Mouse (Mus musculus) erythroblast, embryonic 14.5 days (primary cell): ENCODE results near the gene Grid1. TPM values are rescaled to one million over a fixed set of nuclear protein-coding genes. Genes with fewer than 3 reads are reported as not detected.

Experiments
- H3K27me3 ChIP-seq: 2 replicates; pipeline ENCODE4 v1.6.1; 2012; ENCODE audit warnings: inconsistent platforms; ENCODE audit not compliant: control insufficient read depth
- H3K36me3 ChIP-seq: 2 replicates; pipeline ENCODE4 v1.6.1; 2012; ENCODE audit warnings: mild to moderate bottlenecking, inconsistent platforms; ENCODE audit not compliant: control insufficient read depth
- H3K4me1 ChIP-seq: 2 replicates; pipeline ENCODE4 v1.6.1; 2012; ENCODE audit warnings: inconsistent platforms; ENCODE audit not compliant: control insufficient read depth
- H3K4me3 ChIP-seq: replicated peaks from 2 replicates; pipeline ENCODE3; 2012; ENCODE audit warnings: moderate library complexity, mild to moderate bottlenecking, inconsistent platforms
- H3K9me3 ChIP-seq: 2 replicates; pipeline ENCODE4 v1.6.1; 2012; ENCODE audit warnings: low read length, inconsistent platforms, mixed read lengths; ENCODE audit not compliant: control insufficient read depth
- GATA1 ChIP-seq: IDR thresholded peaks from 2 replicates; pipeline ENCODE4 v1.6.1; 2012; ENCODE audit warnings: low read length, inconsistent platforms, mixed read lengths
- TAL1 ChIP-seq: IDR thresholded peaks from 3 replicates; pipeline ENCODE4 v1.6.1; 2012; ENCODE audit warnings: low read length, inconsistent platforms, mixed read lengths
- polyA plus RNA-seq: library from polyadenylated mRNA; stranded (reverse); fragments of >175 nt; gene quantifications from 2 replicates; pipeline ENCODE4 v1.2.3, GENCODE M21; 2012

Gene Grid1
- polyA plus RNA-seq, 1 experiment = not detected

- TF ChIP-seq TAL1 (no peak), GATA1 (no peak)
- Histone ChIP-seq H3K9me3 (no peaks in the 10 kb centered on the region), H3K4me1 (no peaks in the 10 kb centered on the region), H3K4me3 (no peak overlapping the region), H3K36me3 (no peaks in the 10 kb centered on the region), H3K27me3 (no peaks in the 10 kb centered on the region)
Observed at GRCm38 (mm10) chr14:35541254-35541991, 721.5 kb downstream of the Grid1 start.

- H3K4me3 ChIP-seq = no peak overlapping the region
- H3K9me3 ChIP-seq = no peaks in the 10 kb centered on the region
- no peaks in the 10 kb centered on the region for H3K4me1 ChIP-seq
- no peaks in the 10 kb centered on the region for H3K27me3 ChIP-seq
- H3K36me3 ChIP-seq = no peaks in the 10 kb centered on the region
- TF ChIP-seq GATA1 (no peak), TAL1 (no peak)
Observed at GRCm38 (mm10) chr14:35541992-35542380, 722.1 kb downstream of the Grid1 start.

- no peaks in the 10 kb centered on the region for H3K4me1 ChIP-seq
- no peaks in the 10 kb centered on the region for H3K9me3 ChIP-seq
- H3K36me3 ChIP-seq = no peaks in the 10 kb centered on the region
- TF ChIP-seq TAL1 = no peak
- no peak for TF ChIP-seq GATA1
- H3K27me3 ChIP-seq = no peaks in the 10 kb centered on the region
- no peak overlapping the region for H3K4me3 ChIP-seq
Observed at GRCm38 (mm10) chr14:35554288-35554687, 734.4 kb downstream of the Grid1 start.

- Histone ChIP-seq H3K27me3 (no peaks in the 10 kb centered on the region), H3K4me1 (no peaks in the 10 kb centered on the region), H3K36me3 (no peaks in the 10 kb centered on the region), H3K4me3 (no peak overlapping the region), H3K9me3 (peaks cover 4% of the 10 kb centered on the region)
- TF ChIP-seq GATA1 = no peak
- TF ChIP-seq TAL1 = no peak
Observed at GRCm38 (mm10) chr14:35561244-35561893, 741.5 kb downstream of the Grid1 start.

- H3K4me3 ChIP-seq = no peak overlapping the region
- H3K9me3 ChIP-seq = peaks cover 16% of the 10 kb centered on the region
- H3K4me1 ChIP-seq = no peaks in the 10 kb centered on the region
- H3K36me3 ChIP-seq = no peaks in the 10 kb centered on the region
- H3K27me3 ChIP-seq = no peaks in the 10 kb centered on the region
- TF ChIP-seq TAL1 (no peak), GATA1 (no peak)
Observed at GRCm38 (mm10) chr14:35572991-35573502, 753.1 kb downstream of the Grid1 start.

GRCm38 (mm10) chr14:35574489-35574888 is 754.6 kb downstream of the Grid1 start:
- Histone ChIP-seq H3K9me3 (peaks cover 12% of the 10 kb centered on the region), H3K27me3 (no peaks in the 10 kb centered on the region), H3K36me3 (no peaks in the 10 kb centered on the region), H3K4me3 (no peak overlapping the region), H3K4me1 (no peaks in the 10 kb centered on the region)
- TF ChIP-seq TAL1 (no peak), GATA1 (no peak)

- H3K27me3 ChIP-seq = no peaks in the 10 kb centered on the region
- no peak overlapping the region for H3K4me3 ChIP-seq
- TF ChIP-seq GATA1 (no peak), TAL1 (no peak)
- no peaks in the 10 kb centered on the region for H3K36me3 ChIP-seq
- H3K4me1 ChIP-seq = no peaks in the 10 kb centered on the region
- H3K9me3 ChIP-seq = peaks cover 17% of the 10 kb centered on the region
Observed at GRCm38 (mm10) chr14:35575285-35575684, 755.4 kb downstream of the Grid1 start.

- Histone ChIP-seq H3K4me1 (no peaks in the 10 kb centered on the region), H3K4me3 (no peak overlapping the region), H3K36me3 (no peaks in the 10 kb centered on the region), H3K9me3 (peaks cover 2% of the 10 kb centered on the region; the same call in 1 of the 2 replicates), H3K27me3 (no peaks in the 10 kb centered on the region)
- TF ChIP-seq GATA1 (no peak), TAL1 (no peak)
Observed at GRCm38 (mm10) chr14:35625749-35626148, 805.8 kb downstream of the Grid1 start.

Other genes starting within 250 kb of the Grid1 start
- not detected in 2 replicates for gene Ldb3, start 231.4 kb upstream of the Grid1 start, polyA plus RNA-seq
- not detected in 2 replicates for gene Opn4, start 220.0 kb upstream of the Grid1 start, polyA plus RNA-seq
- gene Wapl, start 146.2 kb upstream of the Grid1 start, polyA plus RNA-seq = 0.77 and 1.1 TPM in 2 replicates